Mouse (Mus musculus): ENCODE data around the gene Zcchc10. TPM values are rescaled to one million over a fixed set of nuclear protein-coding genes. Genes with fewer than 3 reads are reported as not detected.
A peak's percentile ranks its signal among the peaks of the same experiment; 100 is the strongest.
"Not testable (repeated sequence)": the region's sequence is repeated elsewhere in the genome, so short reads cannot be mapped to it uniquely, and the experiment has no call there.

Zcchc10 gene
- polyA plus RNA-seq, 1 experiment from 2014 or later: 14.4 TPM

GRCm38 (mm10) chr11:53300330-53301166 lies 23.9 kb upstream of the Zcchc10 start, which contains the start of gene Hspa4:
TSS of gene Hspa4 (minus strand) at chr11:53300457.
- H3K27me3 ChIP-seq: no peaks in the 10 kb centered on the region
- ChIA-PET CTCF (interaction anchor here (1.0 to 1.4 kb wide), 2 partner anchors 13 to 54 kb away, joined by 3 to 4 read pairs; no protein-coding TSS in a partner anchor), POLR2A (interaction anchor here (0.5 to 1.6 kb wide), 3 partner anchors 10 to 59 kb away, joined by 3 to 4 read pairs (median 3); partner anchors contain the start of gene Zcchc10)
- ATAC-seq (peak; percentile 90), DNase-seq (ENCODE audit: low read depth, low spot score) (peak; percentile 98)
- in situ Hi-C loops (cut with MboI; ENCODE audit: low pct_unique_long_range_greater_than_20kb): loop anchor here (5.0 kb wide), 1 partner anchor 52 kb away; the partner anchor contains the start of gene Aff4
- no peak for TF ChIP-seq CTCF (IDR thresholded peaks at IDR 0.05)

- ChIA-PET CTCF (interaction anchor here (1.0 to 1.4 kb wide), 2 partner anchors 13 to 53 kb away, joined by 3 to 4 read pairs; no protein-coding TSS in a partner anchor), POLR2A (interaction anchor here (0.8 to 1.6 kb wide), 2 partner anchors 24 to 59 kb away, joined by 3 to 4 read pairs; partner anchors contain the start of gene Zcchc10)
- DNase-seq (ENCODE audit: low read depth, low spot score): no peak
- no peak for ATAC-seq
- TF ChIP-seq CTCF (IDR thresholded peaks at IDR 0.05): no peak
- in situ Hi-C loops (cut with MboI; ENCODE audit: low pct_unique_long_range_greater_than_20kb): loop anchor here (5.0 kb wide), 1 partner anchor 51 kb away; the partner anchor contains the start of gene Aff4
- no peaks in the 10 kb centered on the region for H3K27me3 ChIP-seq
These were observed 23.3 kb upstream of the Zcchc10 start for GRCm38 (mm10) chr11:53301167-53301515.

- CTCF ChIA-PET: interaction anchor here (1.4 kb wide), 1 partner anchor 10 kb away, joined by 3 read pairs; no protein-coding TSS in a partner anchor
- peak; percentile 29 for TF ChIP-seq CTCF (IDR thresholded peaks at IDR 0.05)
- no peak for ATAC-seq
These were observed 20.2 kb upstream of the Zcchc10 start for GRCm38 (mm10) chr11:53304044-53304840.

GRCm38 (mm10) chr11:53306965-53307364 lies 17.5 kb upstream of the Zcchc10 start:
- ATAC-seq (no peak), DNase-seq (ENCODE audit: low read depth, low spot score) (no peak)
- no peak for TF ChIP-seq CTCF (IDR thresholded peaks at IDR 0.05)
- POLR2A ChIA-PET: interaction anchor here (0.7 kb wide), 1 partner anchor 117 kb away, joined by 3 read pairs; no protein-coding TSS in a partner anchor
- CTCF ChIA-PET: interaction anchor here (1.3 to 2.3 kb wide), 2 partner anchors 10 to 18 kb away, joined by 4 to 5 read pairs; partner anchors contain the start of gene Zcchc10
- in situ Hi-C loops (cut with MboI; ENCODE audit: low pct_unique_long_range_greater_than_20kb): no loop called here
- no peaks in the 10 kb centered on the region for H3K27me3 ChIP-seq

More at GRCm38 (mm10) chr11:53304044-53304840, 20.2 kb upstream of the Zcchc10 start:
- H3K27me3 ChIP-seq: no peaks in the 10 kb centered on the region
- in situ Hi-C loops (cut with MboI; ENCODE audit: low pct_unique_long_range_greater_than_20kb): loop anchor here (5.0 kb wide), 1 partner anchor 48 kb away; the partner anchor contains the start of gene Aff4
- POLR2A ChIA-PET: no interaction called here
- no peak for DNase-seq (ENCODE audit: low read depth, low spot score)

- DNase-seq (ENCODE audit: low read depth, low spot score) (no peak), ATAC-seq (no peak)
- no peak for TF ChIP-seq CTCF (IDR thresholded peaks at IDR 0.05)
- ChIA-PET CTCF (interaction anchor here (1.0 to 2.3 kb wide), 3 partner anchors 9 to 17 kb away, joined by 3 to 5 read pairs (median 4); partner anchors contain the start of gene Zcchc10), POLR2A (interaction anchor here (0.7 to 1.5 kb wide), 2 partner anchors 9 to 45 kb away, joined by 3 read pairs; no protein-coding TSS in a partner anchor)
- H3K27me3 ChIP-seq: no peaks in the 10 kb centered on the region
- in situ Hi-C loops (cut with MboI; ENCODE audit: low pct_unique_long_range_greater_than_20kb): no loop called here
These were observed 16.9 kb upstream of the Zcchc10 start for GRCm38 (mm10) chr11:53307558-53308065.

GRCm38 (mm10) chr11:53308251-53308864 lies 16.1 kb upstream of the Zcchc10 start:
- in situ Hi-C loops (cut with MboI; ENCODE audit: low pct_unique_long_range_greater_than_20kb): no loop called here
- no peak for TF ChIP-seq CTCF (IDR thresholded peaks at IDR 0.05)
- CTCF ChIA-PET: interaction anchor here (1.0 to 2.3 kb wide), 3 partner anchors 8 to 17 kb away, joined by 3 to 5 read pairs (median 4); partner anchors contain the start of gene Zcchc10
- H3K27me3 ChIP-seq: no peaks in the 10 kb centered on the region
- ATAC-seq (peak; percentile 75), DNase-seq (ENCODE audit: low read depth, low spot score) (no peak)
- POLR2A ChIA-PET: interaction anchor here (0.7 to 1.5 kb wide), 3 partner anchors 8 to 44 kb away, joined by 3 read pairs; partner anchors contain the start of gene Zcchc10

GRCm38 (mm10) chr11:53308884-53309310 lies 15.6 kb upstream of the Zcchc10 start:
- CTCF ChIA-PET: interaction anchor here (1.0 kb wide), 1 partner anchor 10 kb away, joined by 3 read pairs; no protein-coding TSS in a partner anchor
- TF ChIP-seq CTCF (IDR thresholded peaks at IDR 0.05): no peak
- DNase-seq (ENCODE audit: low read depth, low spot score): peak; percentile 75
- in situ Hi-C loops (cut with MboI; ENCODE audit: low pct_unique_long_range_greater_than_20kb): no loop called here
- H3K27me3 ChIP-seq: no peaks in the 10 kb centered on the region
- POLR2A ChIA-PET: interaction anchor here (0.6 to 1.5 kb wide), 4 partner anchors 11 to 44 kb away, joined by 3 read pairs; partner anchors contain the start of gene Zcchc10
- ATAC-seq: peak; percentile 84

- ChIA-PET CTCF (no interaction called here), POLR2A (no interaction called here)
- ATAC-seq: no peak
- DNase-seq (ENCODE audit: low read depth, low spot score): no peak
- in situ Hi-C loops (cut with MboI; ENCODE audit: low pct_unique_long_range_greater_than_20kb): no loop called here
- no peak for TF ChIP-seq CTCF (IDR thresholded peaks at IDR 0.05)
- H3K27me3 ChIP-seq: no peaks in the 10 kb centered on the region
These were observed 13.1 kb upstream of the Zcchc10 start for GRCm38 (mm10) chr11:53311385-53311784.

- CTCF ChIA-PET: interaction anchor here (0.6 to 1.5 kb wide), 2 partner anchors 12 to 15 kb away, joined by 3 to 4 read pairs; partner anchors contain the start of gene Zcchc10
- DNase-seq (ENCODE audit: low read depth, low spot score); H3K27me3 ChIP-seq; ATAC-seq; in situ Hi-C loops (cut with MboI; ENCODE audit: low pct_unique_long_range_greater_than_20kb); POLR2A ChIA-PET: not testable (repeated sequence)
These were observed 11.7 kb upstream of the Zcchc10 start for GRCm38 (mm10) chr11:53312823-53313222.

Measured in Patski (cell line).